In genomic region chr1:185426583-185426982, GRCm38 (mm10) we compare ENCODE assay signal across 32 mouse cellular contexts. TPM values are rescaled to one million over a fixed set of nuclear protein-coding genes. Genes with fewer than 3 reads are reported as not detected.
"Had no signal": no experiment of that assay in that cellular context is flagged by ENCODE, and none has a peak within 500 bp of the region (broad histone marks: within the 10 kb centered on the region; RNA-seq: fewer than 3 reads in every experiment).

No protein-coding gene starts in this region.

- DNase-seq: left cerebral cortex, postnatal 4 days; liver, embryonic 13.5 days; lung, adult 18-20 months; lung, adult 2 months; lung, embryonic 14.5 days; lung, postnatal 10 days; lung, postnatal 14 days; lung, postnatal 36 days; lung, postnatal 4 days; midbrain, embryonic 14.5 days had no signal

- H3K4me1 ChIP-seq: limb, embryonic 10.5 days; limb, embryonic 15.5 days; lung, embryonic 15.5 days; midbrain, embryonic 10.5 days; midbrain, embryonic 12.5 days; midbrain, embryonic 13.5 days; midbrain, embryonic 15.5 days; neural tube, embryonic 12.5 days; neural tube, embryonic 13.5 days had no signal

- H3K4me3 ChIP-seq: left cerebral cortex, adult 2 months; limb, embryonic 10.5 days; limb, embryonic 12.5 days; limb, embryonic 13.5 days; limb, embryonic 15.5 days; liver, embryonic 13.5 days; liver, embryonic 15.5 days; lung, embryonic 15.5 days; megakaryocyte, embryonic 14.5 days; midbrain, embryonic 10.5 days; midbrain, embryonic 12.5 days; midbrain, embryonic 13.5 days; midbrain, embryonic 15.5 days; neural tube, embryonic 12.5 days; neural tube, embryonic 13.5 days had no signal

- ATAC-seq: lung, postnatal 0 days; midbrain, embryonic 13.5 days; midbrain, embryonic 15.5 days; midbrain, embryonic 16.5 days had no signal

- H3K9ac ChIP-seq: limb, embryonic 12.5 days; limb, embryonic 13.5 days; limb, embryonic 15.5 days; liver, embryonic 13.5 days; liver, embryonic 14.5 days; liver, embryonic 15.5 days; lung, embryonic 14.5 days; lung, embryonic 15.5 days; midbrain, embryonic 12.5 days; midbrain, embryonic 13.5 days; midbrain, embryonic 15.5 days; neural tube, embryonic 12.5 days; neural tube, embryonic 13.5 days had no signal

- H3K27ac ChIP-seq: left cerebral cortex, adult 2 months; limb, embryonic 10.5 days; limb, embryonic 12.5 days; limb, embryonic 13.5 days; limb, embryonic 15.5 days; liver, embryonic 13.5 days; liver, embryonic 14.5 days; liver, embryonic 15.5 days; lung, embryonic 15.5 days; macrophage; midbrain, embryonic 10.5 days; midbrain, embryonic 12.5 days; midbrain, embryonic 13.5 days; midbrain, embryonic 15.5 days; neural tube, embryonic 12.5 days; neural tube, embryonic 13.5 days had no signal

- H3K27me3 ChIP-seq: limb, embryonic 12.5 days; limb, embryonic 13.5 days; limb, embryonic 15.5 days; liver, embryonic 13.5 days; liver, embryonic 15.5 days; lung, embryonic 15.5 days; midbrain, embryonic 12.5 days; midbrain, embryonic 13.5 days; midbrain, embryonic 15.5 days; neural tube, embryonic 12.5 days; neural tube, embryonic 13.5 days had no signal

- H3K9me3 ChIP-seq: limb, embryonic 10.5 days; limb, embryonic 12.5 days; limb, embryonic 13.5 days; limb, embryonic 15.5 days; liver, embryonic 13.5 days; liver, embryonic 15.5 days; lung, embryonic 15.5 days; megakaryocyte, embryonic 14.5 days; midbrain, embryonic 10.5 days; midbrain, embryonic 12.5 days; midbrain, embryonic 13.5 days; midbrain, embryonic 15.5 days; neural tube, embryonic 12.5 days; neural tube, embryonic 13.5 days had no signal

- H3K4me2 ChIP-seq: limb, embryonic 12.5 days; limb, embryonic 13.5 days; limb, embryonic 15.5 days; liver, embryonic 11.5 days; liver, embryonic 13.5 days; liver, embryonic 15.5 days; lung, embryonic 14.5 days; lung, embryonic 15.5 days; midbrain, embryonic 11.5 days; midbrain, embryonic 12.5 days; midbrain, embryonic 13.5 days; midbrain, embryonic 15.5 days; neural tube, embryonic 12.5 days; neural tube, embryonic 13.5 days had no signal

RNA-seq across cellular contexts. Expression of gene Slc30a10, which starts 28.1 kb away (rescaled TPM):
- total RNA-seq: monocyte, adult 5-6 weeks had no signal
- polyA plus RNA-seq: lung, adult 2 months; lung, embryonic 15.5 days; lung, embryonic 16.5 days; lung, postnatal 0 days; macrophage had no signal
